Mouse (Mus musculus) cortical plate, adult 2 months (tissue): ENCODE data around the gene Gm42878. TPM values are rescaled to one million over a fixed set of nuclear protein-coding genes. Genes with fewer than 3 reads are reported as not detected.

ENCODE experiments used
- H3K27ac ChIP-seq: fragments of 200-500 bp; 2 replicates; pipeline ENCODE4 v1.5.1; 2012; ENCODE audit warnings: low read length, control low read depth, inconsistent platforms; ENCODE audit not compliant: insufficient read depth
- H3K4me1 ChIP-seq: fragments of 200-500 bp; 2 replicates; pipeline ENCODE4 v1.6.1; 2011; ENCODE audit warnings: low read length; ENCODE audit not compliant: control insufficient read depth, insufficient read depth
- H3K4me3 ChIP-seq: fragments of 200-500 bp; 2 replicates; pipeline ENCODE4 v1.5.1; 2011; ENCODE audit warnings: mild to moderate bottlenecking, low read length, control low read depth; ENCODE audit not compliant: insufficient read depth
- CTCF ChIP-seq: fragments of 200-500 bp; IDR thresholded peaks from 2 replicates; pipeline ENCODE4 v1.5.1; 2011; ENCODE audit warnings: mild to moderate bottlenecking, control low read depth, low read length; ENCODE audit not compliant: insufficient read depth; ENCODE audit errors: extremely low read depth
- POLR2A ChIP-seq: fragments of 200-500 bp; IDR thresholded peaks from 2 replicates; pipeline ENCODE4 v1.6.1; 2011; ENCODE audit warnings: mild to moderate bottlenecking, low read length, control low read depth; ENCODE audit not compliant: insufficient read depth; ENCODE audit errors: extremely low read depth
- polyA plus RNA-seq: library from polyadenylated mRNA; depleted of rRNA; stranded (reverse); fragments of >200 nt; gene quantifications from 2 replicates; pipeline ENCODE4 v1.2.3, GENCODE M21; 2012

Gene Gm42878
- polyA plus RNA-seq, 1 experiment, result 0.40 TPM

DNA sequence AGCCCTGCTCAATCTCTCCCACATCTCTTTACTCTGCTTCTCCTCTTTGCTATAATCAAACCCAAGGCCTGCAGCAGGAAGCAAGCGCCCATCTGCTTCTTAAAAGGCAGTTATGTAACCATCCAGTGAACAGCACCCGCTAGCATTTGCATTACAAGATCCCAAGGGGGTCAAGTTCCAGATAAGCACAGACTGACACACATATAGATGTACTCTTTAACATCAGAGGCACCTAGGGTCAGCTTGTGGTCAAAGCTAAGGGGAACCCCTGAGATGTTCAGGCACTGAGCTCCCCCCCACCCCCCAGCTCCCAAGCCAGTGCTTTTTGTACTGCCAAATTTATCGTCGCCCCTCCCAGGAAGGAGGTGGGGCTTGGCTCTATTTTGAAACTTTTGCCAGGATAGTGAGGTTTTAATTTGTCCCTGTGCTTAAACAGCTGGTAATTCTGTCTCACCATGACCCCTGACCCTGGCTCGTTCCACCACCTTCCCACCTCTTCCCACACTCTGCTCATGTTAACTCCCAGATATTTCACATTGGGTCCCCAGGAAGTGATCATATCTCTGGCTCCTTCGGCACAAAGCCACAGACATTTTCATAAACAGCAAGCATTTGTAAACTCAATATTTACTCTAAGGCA is 41.2 kb upstream of the Gm42878 start:
- H3K4me3 ChIP-seq, result no peak overlapping the region
- peaks cover 4% of the 10 kb centered on the region for H3K4me1 ChIP-seq
- H3K27ac ChIP-seq, result peak overlapping the region; percentile 82
- no peak for TF ChIP-seq CTCF
- TF ChIP-seq POLR2A, result 0 out of 2 replicates have a peak, but pooled peaks have one; percentile 29

DNA sequence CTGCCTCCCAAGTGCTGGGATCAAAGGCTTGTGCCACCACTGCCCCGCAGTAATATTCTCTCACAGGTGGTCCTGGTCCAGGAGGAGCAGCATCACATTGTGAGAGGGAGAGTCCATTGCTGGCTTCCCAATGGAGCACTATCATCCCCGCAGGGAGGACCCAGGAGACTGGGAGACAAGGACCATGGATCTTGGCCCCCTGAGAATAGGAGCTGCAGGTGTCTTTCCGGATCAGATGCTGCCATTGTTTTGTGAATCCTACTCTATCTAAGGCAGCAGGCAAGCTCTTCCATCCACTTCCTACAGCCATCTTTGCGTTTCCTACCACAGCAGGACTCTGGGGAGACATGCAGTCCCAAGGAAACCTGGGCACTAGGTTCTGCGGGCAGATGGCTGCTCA is 40.4 kb upstream of the Gm42878 start:
- 0 out of 2 replicates have a peak overlapping the region, but pooled peaks have one; percentile 82 for H3K27ac ChIP-seq
- peaks cover 4% of the 10 kb centered on the region for H3K4me1 ChIP-seq
- TF ChIP-seq POLR2A, result no peak
- TF ChIP-seq CTCF, result no peak
- H3K4me3 ChIP-seq, result no peak overlapping the region

DNA sequence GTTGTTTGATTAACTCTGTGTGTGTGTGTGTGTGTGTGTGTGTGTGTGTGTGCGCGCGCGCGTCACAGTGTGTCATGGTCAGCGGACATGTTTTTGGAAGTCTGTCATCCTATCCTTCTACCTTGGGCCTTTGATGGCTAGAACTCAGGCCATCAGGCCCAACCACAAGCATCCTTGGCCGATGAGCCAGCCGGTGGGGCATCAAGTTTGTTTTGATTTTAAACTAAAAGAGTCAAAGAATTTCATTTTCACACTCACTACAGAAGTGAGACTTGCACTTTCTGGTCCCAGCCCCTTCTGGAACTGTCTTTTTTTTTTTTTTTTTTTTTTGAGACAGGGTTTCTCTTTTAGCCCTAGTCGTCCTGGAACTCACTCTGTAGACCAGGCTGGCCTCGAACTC is 39.7 kb upstream of the Gm42878 start:
- TF ChIP-seq CTCF (no peak), POLR2A (no peak)
- Histone ChIP-seq H3K4me1 (peaks cover 4% of the 10 kb centered on the region), H3K4me3 (no peak overlapping the region), H3K27ac (no peak overlapping the region)

DNA sequence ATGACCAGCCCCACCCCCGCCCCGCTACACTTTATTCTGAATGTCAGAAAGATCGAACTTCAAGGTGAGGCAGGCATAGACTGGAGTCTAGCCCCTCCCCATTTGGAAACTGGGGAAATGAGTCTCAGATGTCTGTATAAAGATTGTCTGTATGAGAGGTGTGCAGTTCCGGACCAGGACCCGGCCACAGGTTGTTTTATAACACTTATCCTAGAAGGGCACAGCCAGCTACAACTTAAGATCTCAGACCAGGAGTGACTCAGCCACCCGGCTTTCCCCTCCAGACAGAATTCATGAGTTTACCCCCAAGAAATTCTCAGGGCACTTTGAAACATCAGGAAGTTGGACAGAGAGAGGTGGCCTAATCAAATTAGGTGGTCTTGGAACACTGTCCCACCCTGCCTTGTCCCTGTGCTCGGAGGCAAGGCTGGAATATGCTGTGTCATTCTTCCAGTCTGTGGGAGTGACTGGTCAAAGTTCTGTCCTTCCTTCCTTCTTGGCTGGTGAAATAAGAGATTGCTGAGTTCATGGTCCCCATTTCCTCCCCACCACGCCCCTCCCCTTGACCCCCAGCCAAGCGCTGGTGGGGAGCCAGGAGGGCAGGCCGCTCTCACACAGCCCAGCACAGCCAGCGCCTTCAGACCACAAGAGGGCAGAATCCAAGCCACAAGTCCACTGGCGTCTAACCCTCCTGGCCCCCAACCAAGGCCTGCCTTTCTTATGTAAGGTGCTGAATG is 38.7 kb upstream of the Gm42878 start:
- Histone ChIP-seq H3K27ac (0 out of 2 replicates have a peak overlapping the region, but pooled peaks have one; percentile 83), H3K4me1 (peaks cover 4% of the 10 kb centered on the region), H3K4me3 (no peak overlapping the region)
- peak; percentile 43 for TF ChIP-seq CTCF
- no peak for TF ChIP-seq POLR2A

DNA sequence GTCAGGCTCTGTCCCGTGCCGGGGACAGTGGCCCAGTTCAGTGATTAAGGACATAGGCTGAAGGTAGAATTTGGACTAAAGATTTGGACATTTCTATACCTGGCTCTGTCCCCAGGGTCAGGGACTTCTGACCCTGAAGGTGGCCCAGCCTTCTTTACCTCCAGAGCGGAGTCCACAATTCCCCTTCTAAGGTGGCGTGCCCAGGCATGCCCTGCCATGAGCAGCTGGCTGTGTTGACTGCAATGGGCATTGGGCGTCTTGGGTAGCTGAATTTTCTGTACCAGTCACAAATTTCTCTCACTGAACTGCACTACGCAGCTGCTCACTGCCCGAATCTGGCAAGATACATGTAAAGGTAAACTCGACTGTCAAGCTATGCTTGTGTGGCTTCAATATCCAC is 36.7 kb upstream of the Gm42878 start:
- H3K4me1 ChIP-seq, result peaks cover 2% of the 10 kb centered on the region
- no peak overlapping the region for H3K27ac ChIP-seq
- H3K4me3 ChIP-seq, result no peak overlapping the region
- no peak for TF ChIP-seq CTCF
- no peak for TF ChIP-seq POLR2A

DNA sequence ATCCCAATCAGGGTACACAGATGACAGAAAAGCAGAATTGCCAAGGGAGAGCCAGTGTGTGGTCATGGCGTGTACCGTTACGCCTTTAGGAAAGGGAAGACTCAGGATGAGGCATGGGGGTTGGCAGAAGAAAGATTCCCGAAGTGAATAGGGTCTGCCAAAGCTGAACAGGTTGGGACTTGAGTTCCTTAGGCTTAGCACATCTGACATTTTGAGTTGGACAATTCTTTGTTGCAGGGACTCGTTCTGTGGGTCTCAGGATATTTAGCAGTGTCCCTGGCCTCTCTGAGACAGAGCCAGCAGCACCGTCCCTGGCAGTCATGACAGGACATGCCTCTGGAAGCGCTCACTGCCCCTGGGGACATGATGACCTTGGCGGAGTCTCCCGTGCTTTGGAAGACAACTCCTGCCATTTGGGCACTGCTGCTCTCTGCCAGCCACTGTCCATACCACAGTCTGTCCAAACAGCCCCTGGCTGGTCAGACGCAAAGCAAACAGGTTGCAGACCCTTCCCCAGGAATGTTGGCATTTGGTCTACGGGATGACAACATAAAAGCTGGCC is 31.7 kb upstream of the Gm42878 start:
- Histone ChIP-seq H3K4me1 (no peaks in the 10 kb centered on the region), H3K27ac (no peak overlapping the region), H3K4me3 (no peak overlapping the region)
- TF ChIP-seq CTCF (no peak), POLR2A (no peak)

DNA sequence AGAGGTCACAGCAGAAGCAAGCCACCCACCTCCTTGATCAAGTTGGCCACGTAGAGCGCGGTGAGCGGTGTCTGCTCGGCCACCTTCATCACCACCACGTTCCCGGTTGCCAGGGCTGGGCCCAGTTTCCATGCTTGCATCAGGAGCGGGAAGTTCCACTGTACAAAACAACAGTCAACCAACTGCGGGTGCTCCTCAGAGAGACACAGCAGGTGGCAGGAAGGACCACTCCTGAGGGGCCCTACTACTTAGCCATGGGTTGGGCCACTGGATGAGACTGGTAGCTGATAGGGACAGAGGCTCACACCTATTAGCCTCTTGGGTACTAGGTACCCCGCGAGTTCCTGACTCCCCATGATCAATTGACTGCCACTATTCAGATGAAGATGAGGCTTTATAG is 30.6 kb upstream of the Gm42878 start:
- Histone ChIP-seq H3K27ac (no peak overlapping the region), H3K4me1 (no peaks in the 10 kb centered on the region), H3K4me3 (no peak overlapping the region)
- no peak for TF ChIP-seq CTCF

DNA sequence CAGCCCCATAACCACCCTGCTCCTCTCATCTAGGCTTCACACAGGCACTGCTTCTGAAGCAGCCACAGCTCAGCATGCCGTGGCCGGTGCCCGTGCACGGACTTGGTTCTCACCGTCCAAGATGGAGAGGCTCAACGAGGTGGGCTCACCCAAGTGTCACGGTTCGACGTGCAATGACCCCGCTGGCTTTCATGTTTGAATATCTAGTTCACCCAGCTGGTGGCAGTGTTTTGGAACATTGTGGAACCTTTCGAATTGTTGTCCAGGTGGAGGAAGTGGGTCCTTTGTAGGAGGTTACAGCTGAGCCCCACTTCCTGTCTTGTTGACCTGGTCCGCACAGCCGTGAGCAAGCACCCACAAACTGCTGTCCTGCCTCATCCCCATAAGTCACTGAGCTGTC is 28.9 kb upstream of the Gm42878 start:
- no peak overlapping the region for H3K4me3 ChIP-seq
- no peaks in the 10 kb centered on the region for H3K4me1 ChIP-seq
- TF ChIP-seq POLR2A, result no peak
- TF ChIP-seq CTCF, result no peak
- no peak overlapping the region for H3K27ac ChIP-seq

DNA sequence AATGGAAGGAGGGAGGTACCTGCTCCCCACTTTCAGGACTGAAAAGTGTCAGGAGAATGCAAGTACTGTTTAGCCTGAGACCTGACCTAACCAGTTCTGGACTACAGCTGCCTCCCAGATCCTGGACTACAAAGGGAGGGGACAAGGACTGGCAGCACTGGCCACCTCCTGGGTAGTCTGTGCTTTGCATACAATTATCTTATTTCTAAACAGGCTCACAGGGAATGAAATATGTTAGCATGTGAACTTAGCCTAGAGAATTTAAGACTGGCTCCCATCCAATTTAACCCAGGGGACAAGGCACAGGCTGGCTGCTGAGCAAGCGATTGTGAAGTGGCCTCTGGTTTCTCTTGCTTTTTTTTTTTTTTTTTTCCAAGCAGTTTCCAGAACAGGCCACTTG is 25.5 kb upstream of the Gm42878 start:
- no peak overlapping the region for H3K4me3 ChIP-seq
- H3K27ac ChIP-seq, result no peak overlapping the region
- no peaks in the 10 kb centered on the region for H3K4me1 ChIP-seq
- TF ChIP-seq CTCF (no peak), POLR2A (no peak)

DNA sequence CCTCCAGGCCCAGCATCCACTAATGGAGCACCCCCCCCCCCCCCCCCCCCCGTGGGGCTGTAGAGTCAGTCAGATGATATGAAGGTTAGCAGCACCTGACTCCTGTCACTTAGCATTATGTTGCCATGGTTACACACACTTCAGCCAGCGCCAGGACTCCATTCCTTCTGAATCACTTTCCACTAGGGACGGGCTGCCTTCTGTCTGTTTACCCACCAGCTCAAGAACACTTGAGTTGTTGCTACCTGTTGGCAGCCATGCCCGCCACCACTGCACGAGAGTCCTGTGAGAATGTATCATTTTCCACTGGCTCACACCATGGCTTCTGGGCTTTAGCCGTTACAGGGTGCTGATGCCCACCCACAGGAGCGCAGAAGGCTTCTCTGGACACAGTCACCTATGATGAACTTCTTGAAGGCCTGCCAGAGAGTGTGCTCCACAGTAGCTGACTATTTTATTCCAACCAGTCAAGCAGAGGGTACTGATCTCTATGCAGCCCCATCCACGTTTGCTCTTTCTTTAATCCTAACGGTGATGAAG is 24.7 kb upstream of the Gm42878 start:
- Histone ChIP-seq H3K4me1 (no peaks in the 10 kb centered on the region), H3K27ac (no peak overlapping the region), H3K4me3 (no peak overlapping the region)
- no peak for TF ChIP-seq CTCF
- no peak for TF ChIP-seq POLR2A
